Comparison of ENCODE assay signal across 8 mouse cellular contexts in genomic region chr1:106172931-106173371, GRCm38 (mm10). TPM values are rescaled to one million over a fixed set of nuclear protein-coding genes. Genes with fewer than 3 reads are reported as not detected.
DNase-seq lines count a peak whose midpoint lies in the region; ATAC-seq and TF ChIP-seq lines count a peak whose summit lies in the region.

No protein-coding gene starts in this region.

- H3K4me2 ChIP-seq in embryonic facial prominence, embryonic 13.5 days, result peak overlapping the region; percentile 79
- peak overlapping the region; percentile 89 for H3K4me2 ChIP-seq in midbrain, embryonic 16.5 days (ENCODE audit: low read length)

- TF ChIP-seq POLR2A in testis, adult 2 months (IDR thresholded peaks at IDR 0.05; ENCODE audit: control insufficient read depth, low read depth, low read length), result no peak

- no peak for TF ChIP-seq CTCF in testis, adult 2 months (IDR thresholded peaks at IDR 0.05; ENCODE audit: control insufficient read depth, insufficient read depth, insufficient replicate concordance, low read depth, low read length)

- H3K4me1 ChIP-seq in embryonic facial prominence, embryonic 13.5 days, result peaks cover 24% of the 10 kb centered on the region
- H3K4me1 ChIP-seq in midbrain, embryonic 16.5 days (ENCODE audit: control insufficient read depth, insufficient read depth, low read length), result peaks cover 32% of the 10 kb centered on the region
- 0 out of 2 replicates have a peak, but pooled peaks cover 2% of the 10 kb centered on the region for H3K4me1 ChIP-seq in testis, adult 2 months (ENCODE audit: control insufficient read depth, insufficient read depth, low read length)

- H3K27ac ChIP-seq in embryonic facial prominence, embryonic 13.5 days, result 0 out of 2 replicates have a peak overlapping the region, but pooled peaks have one; percentile 83
- H3K27ac ChIP-seq in midbrain, embryonic 16.5 days (ENCODE audit: low read length), result peak overlapping the region; percentile 97
- H3K27ac ChIP-seq in testis, adult 2 months (ENCODE audit: control insufficient read depth, insufficient read depth, low read depth, low read length), result no peak overlapping the region

- under 1% methylated on average over 46 of the region's 47 CpGs for WGBS in embryonic facial prominence, embryonic 13.5 days
- under 1% methylated on average over 44 of the region's 47 CpGs for WGBS in midbrain, embryonic 16.5 days

- H3K36me3 ChIP-seq in embryonic facial prominence, embryonic 13.5 days, result no peaks in the 10 kb centered on the region
- no peaks in the 10 kb centered on the region for H3K36me3 ChIP-seq in midbrain, embryonic 16.5 days (ENCODE audit: control insufficient read depth, insufficient read depth, low read length)
- no peaks in the 10 kb centered on the region for H3K36me3 ChIP-seq in testis, adult 2 months (ENCODE audit: control insufficient read depth, insufficient read depth, low read length)

- H3K27me3 ChIP-seq in embryonic facial prominence, embryonic 13.5 days, result no peaks in the 10 kb centered on the region
- no peaks in the 10 kb centered on the region for H3K27me3 ChIP-seq in midbrain, embryonic 16.5 days (ENCODE audit: control insufficient read depth, insufficient read depth, low read depth, low read length)
- no peaks in the 10 kb centered on the region; the same call in 1 of the 2 replicates for H3K27me3 ChIP-seq in testis, adult 2 months (ENCODE audit: control insufficient read depth, insufficient read depth, low read length)

- intact Hi-C loops in left cerebral cortex, postnatal 4 days (cut with DNase I), result loop anchor here (5.0 to 10.0 kb wide), 2 partner anchors 102 to 224 kb away; no protein-coding TSS in a partner anchor

- H3K9me3 ChIP-seq in embryonic facial prominence, embryonic 13.5 days, result no peaks in the 10 kb centered on the region
- no peaks in the 10 kb centered on the region for H3K9me3 ChIP-seq in midbrain, embryonic 16.5 days (replicated peaks; ENCODE audit: control insufficient read depth, low read length, poor library complexity, severe bottlenecking)

- peak; percentile 14 for DNase-seq in gastrocnemius, adult 18-20 months (ENCODE audit: low spot score)
- DNase-seq in gastrocnemius, postnatal 10 days, result no peak
- peak; percentile 59 for DNase-seq in adrenal gland, postnatal 10 days
- DNase-seq in heart, postnatal 4 days, result peak; percentile 58
- DNase-seq in left cerebral cortex, postnatal 4 days, result peak; percentile 43

- peak overlapping the region; percentile 88 for H3K9ac ChIP-seq in embryonic facial prominence, embryonic 13.5 days
- peak overlapping the region; percentile 95 for H3K9ac ChIP-seq in midbrain, embryonic 16.5 days (ENCODE audit: low read depth, low read length)

- ATAC-seq in embryonic facial prominence, embryonic 13.5 days (ENCODE audit: insufficient number of reproducible peaks, insufficient read depth, low FRiP score, low TSS enrichment, low read depth), result no peak
- ATAC-seq in midbrain, embryonic 16.5 days, result peak; percentile 0; the same call in 1 of the 2 replicates

- peak overlapping the region; percentile 82 for H3K4me3 ChIP-seq in embryonic facial prominence, embryonic 13.5 days
- H3K4me3 ChIP-seq in midbrain, embryonic 16.5 days (ENCODE audit: low read depth, low read length), result peak overlapping the region; percentile 98
- peak overlapping the region; percentile 77 for H3K4me3 ChIP-seq in testis, adult 2 months (ENCODE audit: control insufficient read depth, low read depth, low read length)

RNA-seq across cellular contexts. Expression of gene Phlpp1, which starts 1.4 kb away (rescaled TPM):
- total RNA-seq in gastrocnemius, adult 18-20 months (2021), result 1 to 10 TPM; 7.5 to 8.2 TPM
- 10 to 100 TPM in 1 of 2 experiments, 1 to 10 TPM in 1; 9.1 to 11.0 TPM for total RNA-seq in gastrocnemius, postnatal 10 days (2021)
- 10 to 100 TPM; 16.4 to 22.3 TPM for total RNA-seq in adrenal gland, postnatal 10 days (2021)
- 3.4 and 3.9 TPM in 2 replicates for polyA plus RNA-seq in embryonic facial prominence, embryonic 13.5 days (2015; fragmentation: Nextera tagmentation; extraction: Ambion mirVana)
- total RNA-seq in heart, postnatal 4 days (2021), result 10 to 100 TPM; 21.7 to 21.9 TPM
- total RNA-seq in left cerebral cortex, postnatal 4 days (2021), result 10 to 100 TPM; 49.7 to 51.1 TPM
- polyA plus RNA-seq in midbrain, embryonic 16.5 days (2015; fragmentation: Nextera tagmentation; extraction: Ambion mirVana), result 7.1 TPM in 2 replicates
- polyA plus RNA-seq in testis, adult 2 months (2012; rRNA removed), result 59.6 and 64.5 TPM in 2 replicates
